Mouse (Mus musculus) heart, adult 2 months (tissue): ENCODE measurements around the gene Wfdc3. TPM values are rescaled to one million over a fixed set of nuclear protein-coding genes. Genes with fewer than 3 reads are reported as not detected.

Experiments
- DNase-seq, 2 experiments: peaks; one replicate each; pipeline ENCODE4 v3.0.0; 2021
- H3K27ac ChIP-seq: fragments of 200-600 bp; 2 replicates; pipeline ENCODE4 v1.8.1; 2022
- H3K27me3 ChIP-seq: fragments of 200-500 bp; 2 replicates; pipeline ENCODE4 v1.6.1; 2012; ENCODE audit warnings: mild to moderate bottlenecking, low read length, inconsistent platforms, mixed read lengths; ENCODE audit not compliant: control insufficient read depth, insufficient read depth
- H3K36me3 ChIP-seq: fragments of 200-500 bp; 2 replicates; pipeline ENCODE4 v1.6.1; 2012; ENCODE audit warnings: low read length, inconsistent platforms; ENCODE audit not compliant: control insufficient read depth, insufficient read depth
- H3K4me1 ChIP-seq: fragments of 200-500 bp; 2 replicates; pipeline ENCODE4 v1.6.1; 2011; ENCODE audit warnings: low read length; ENCODE audit not compliant: control insufficient read depth, insufficient read depth
- H3K4me3 ChIP-seq: fragments of 200-600 bp; 2 replicates; pipeline ENCODE4 v1.8.1; 2022
- H3K79me2 ChIP-seq: fragments of 200-500 bp; replicated peaks from 2 replicates; pipeline ENCODE4 v1.6.1; 2012; ENCODE audit warnings: mild to moderate bottlenecking, inconsistent platforms, low read length, moderate library complexity, mixed read lengths; ENCODE audit not compliant: control insufficient read depth, insufficient read depth
- H3K9ac ChIP-seq: fragments of 200-500 bp; 2 replicates; pipeline ENCODE4 v1.6.1; 2012; ENCODE audit warnings: low read depth, mild to moderate bottlenecking, control low read depth, inconsistent platforms, low read length, mixed read lengths
- CTCF ChIP-seq: fragments of 200-600 bp; IDR thresholded peaks from 2 replicates; pipeline ENCODE4 v1.8.1; 2022; ENCODE audit warnings: antibody characterized with exemption, mild to moderate bottlenecking, moderate library complexity
- EP300 ChIP-seq: fragments of 200-500 bp; IDR thresholded peaks from 2 replicates; pipeline ENCODE4 v1.6.1; 2011; ENCODE audit warnings: low read depth, low read length, control low read depth; ENCODE audit not compliant: insufficient read depth
- POLR2A ChIP-seq: fragments of 200-500 bp; IDR thresholded peaks from 2 replicates; pipeline ENCODE4 v1.6.1; 2011; ENCODE audit warnings: mild to moderate bottlenecking, low read depth, low read length, control low read depth; ENCODE audit not compliant: insufficient read depth
- WGBS: fragments of 180-500 bp; shearing (Covaris S2); methylation state at CpG from one replicate; pipeline ENCODE4 v1.1.7; 2018; 5-methylcytosine and 5-hydroxymethylcytosine counted together
- intact Hi-C: fragments of 180-260 bp; cut with DNase I; formaldehyde crosslinking; loops from one replicate; pipeline ENCODE4 v1.15.1; 2025
- polyA plus RNA-seq: library from polyadenylated mRNA; depleted of rRNA; stranded (reverse); fragments of >200 nt; gene quantifications from 2 replicates; pipeline ENCODE4 v1.2.3, GENCODE M21; 2012
- total RNA-seq, 2 experiments: library from RNA; stranded (reverse); gene quantifications; 2 replicates each; pipeline ENCODE4 v1.2.3; 2021

Wfdc3 gene
- total and polyA plus RNA-seq, 3 experiments: 0.31 TPM; not detected in 2

DNA sequence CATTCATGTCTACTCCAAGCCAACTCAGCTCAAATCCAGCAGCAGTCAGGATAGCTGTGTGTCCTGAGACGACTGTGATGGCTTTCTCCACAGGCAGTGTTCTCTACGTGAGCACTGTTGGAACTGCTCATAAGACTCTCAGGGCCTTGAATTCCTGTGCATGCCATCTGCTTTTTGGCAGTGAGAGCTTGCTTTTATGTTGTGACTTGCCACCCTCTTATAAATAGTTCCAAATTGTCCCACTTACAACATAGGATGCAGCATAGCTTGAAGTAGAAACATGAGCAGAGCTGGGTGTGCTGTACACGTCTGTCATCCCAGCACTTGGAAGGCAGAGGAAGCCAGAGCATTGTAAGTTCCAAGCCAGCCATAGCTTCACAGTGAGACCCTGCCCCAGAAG lies 20.1 kb upstream of the Wfdc3 start:
- Histone ChIP-seq H3K27me3 (no peaks in the 10 kb centered on the region), H3K27ac (no peak overlapping the region), H3K4me1 (no peaks in the 10 kb centered on the region), H3K9ac (no peak overlapping the region), H3K36me3 (no peaks in the 10 kb centered on the region), H3K79me2 (no peaks in the 10 kb centered on the region), H3K4me3 (no peak overlapping the region)
- TF ChIP-seq EP300 (no peak), CTCF (no peak), POLR2A (no peak)
- no peak for DNase-seq
- intact Hi-C loops: no loop called here
- 63% methylated on average over 3 of the region's 3 CpGs for WGBS

DNA sequence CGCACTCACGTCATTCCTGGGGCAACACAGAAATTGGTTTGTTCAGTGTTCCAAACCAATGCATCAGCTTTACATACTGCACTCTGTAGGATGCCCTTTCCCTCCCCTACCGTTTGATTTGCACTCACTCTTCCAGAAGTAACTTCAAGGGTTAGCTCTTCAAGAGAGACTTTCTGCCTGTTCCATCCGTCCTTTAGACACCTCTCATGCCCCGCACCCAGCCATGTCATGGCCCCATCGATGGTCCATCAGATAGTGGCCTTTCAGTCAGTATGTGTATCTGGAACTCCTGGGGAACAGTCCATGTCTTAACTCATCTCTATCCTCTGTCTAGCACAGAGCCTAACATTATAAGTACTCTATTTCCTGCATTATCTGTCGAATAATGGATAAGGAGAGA lies 16.9 kb upstream of the Wfdc3 start:
- WGBS: 77% methylated on average over 7 of the region's 7 CpGs
- intact Hi-C loops: no loop called here
- H3K9ac ChIP-seq: no peak overlapping the region

DNA sequence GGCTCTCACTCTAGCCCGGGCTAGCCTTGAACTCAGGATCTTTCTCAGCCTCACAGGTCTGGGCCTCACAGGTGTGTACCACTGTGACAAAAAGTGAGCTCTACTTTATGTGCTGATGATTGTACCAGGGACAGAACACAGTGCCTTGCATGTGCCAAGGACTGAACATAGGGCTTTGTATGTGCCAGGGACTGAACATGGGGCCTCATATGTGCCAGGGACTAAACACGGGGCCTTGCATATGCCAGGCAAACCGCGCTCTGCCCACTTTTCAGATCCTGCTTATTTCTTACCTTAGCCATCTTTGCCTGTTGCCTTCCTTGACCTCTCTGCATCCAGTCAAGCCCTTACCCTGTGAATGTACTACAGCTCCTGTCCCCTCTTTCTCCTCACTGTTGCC lies 16.2 kb upstream of the Wfdc3 start:
- H3K27ac ChIP-seq: no peak overlapping the region
- no peak overlapping the region for H3K9ac ChIP-seq
- H3K4me1 ChIP-seq: no peaks in the 10 kb centered on the region
- no peaks in the 10 kb centered on the region for H3K27me3 ChIP-seq
- 97% methylated on average over 4 of the region's 4 CpGs for WGBS
- DNase-seq: no peak
- TF ChIP-seq POLR2A: no peak
- TF ChIP-seq CTCF: no peak
- no peak overlapping the region for H3K4me3 ChIP-seq
- peaks cover 2% of the 10 kb centered on the region; the same call in 1 of the 2 replicates for H3K36me3 ChIP-seq
- intact Hi-C loops: no loop called here
- no peaks in the 10 kb centered on the region for H3K79me2 ChIP-seq

More for the DNA sequence above, 16.9 kb upstream of the Wfdc3 start:
- Histone ChIP-seq H3K4me3 (no peak overlapping the region), H3K79me2 (no peaks in the 10 kb centered on the region), H3K27ac (no peak overlapping the region), H3K4me1 (no peaks in the 10 kb centered on the region), H3K36me3 (peaks cover 2% of the 10 kb centered on the region; the same call in 1 of the 2 replicates), H3K27me3 (no peaks in the 10 kb centered on the region)
- TF ChIP-seq EP300 (no peak), CTCF (no peak), POLR2A (0 out of 2 replicates have a peak, but pooled peaks have one; percentile 10)
- DNase-seq: no peak

DNA sequence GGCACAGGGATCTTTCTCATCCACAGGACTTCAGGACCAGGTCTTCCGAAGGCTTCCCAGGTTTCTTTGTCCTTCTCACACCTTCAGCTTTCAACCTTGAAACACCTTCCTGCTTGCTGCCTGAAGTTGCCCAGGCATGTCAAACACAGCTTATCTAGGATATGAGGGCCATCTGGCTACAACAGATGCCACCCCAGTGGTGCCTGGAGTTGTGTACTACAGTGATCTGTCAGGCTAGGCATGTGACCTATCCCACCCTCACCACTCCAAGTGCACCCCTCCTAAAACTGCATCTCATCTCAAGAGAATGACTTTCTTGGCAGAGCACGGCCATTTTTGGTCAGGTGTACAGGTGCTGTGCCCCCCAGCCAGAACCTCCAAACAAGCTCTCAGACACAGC lies 15.8 kb upstream of the Wfdc3 start:
- Histone ChIP-seq H3K27ac (no peak overlapping the region), H3K9ac (no peak overlapping the region), H3K4me3 (no peak overlapping the region), H3K27me3 (no peaks in the 10 kb centered on the region), H3K36me3 (peaks cover 2% of the 10 kb centered on the region; the same call in 1 of the 2 replicates), H3K4me1 (no peaks in the 10 kb centered on the region), H3K79me2 (no peaks in the 10 kb centered on the region)
- intact Hi-C loops: no loop called here
- no peak for TF ChIP-seq POLR2A
- TF ChIP-seq CTCF: no peak
- 0 out of 2 replicates have a peak, but pooled peaks have one; percentile 25 for TF ChIP-seq EP300
- no peak for DNase-seq
- 84% methylated on average over 2 of the region's 2 CpGs for WGBS

DNA sequence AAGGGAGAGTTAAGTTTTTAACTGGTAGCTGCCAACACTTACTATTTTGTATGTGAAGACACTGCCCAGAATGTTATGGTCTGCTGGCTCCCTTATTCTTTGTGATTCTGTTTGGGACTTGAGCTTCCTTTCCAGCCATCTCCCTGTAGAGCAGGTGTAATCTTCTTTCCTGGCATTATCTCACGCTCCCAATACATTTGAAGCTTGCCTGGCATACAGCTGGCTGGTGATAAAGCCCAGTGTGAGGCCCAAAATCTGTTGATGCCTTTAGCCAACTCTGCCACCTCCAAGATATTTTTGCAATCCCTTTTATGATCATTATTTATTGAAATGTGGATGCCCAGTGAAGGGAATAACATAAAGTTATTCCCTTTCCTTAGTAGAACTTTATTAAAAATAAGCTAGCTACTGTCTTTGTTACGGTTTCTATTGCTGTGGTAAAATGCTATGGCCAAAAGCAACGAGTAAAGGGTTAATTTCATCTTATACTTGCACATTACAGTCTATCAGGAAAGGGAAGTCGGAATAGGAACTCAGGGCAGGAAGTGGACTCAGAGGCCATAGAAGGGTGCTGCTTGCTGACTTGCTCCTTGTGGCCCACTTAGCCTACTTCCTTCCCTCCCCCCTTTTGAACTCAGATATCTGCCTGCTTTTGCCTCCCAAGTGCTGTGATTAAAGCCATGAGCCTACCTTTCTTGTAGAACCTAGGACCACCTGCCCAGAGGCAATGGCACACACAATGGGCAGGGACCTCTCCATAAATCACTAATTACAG lies 14.5 kb upstream of the Wfdc3 start:
- Histone ChIP-seq H3K9ac (no peak overlapping the region), H3K27ac (no peak overlapping the region), H3K4me1 (no peaks in the 10 kb centered on the region; the same call in 1 of the 2 replicates), H3K36me3 (peaks cover 8% of the 10 kb centered on the region), H3K79me2 (no peaks in the 10 kb centered on the region), H3K27me3 (no peaks in the 10 kb centered on the region), H3K4me3 (no peak overlapping the region)
- DNase-seq: no peak
- TF ChIP-seq POLR2A: no peak
- no peak for TF ChIP-seq EP300
- TF ChIP-seq CTCF: no peak
- WGBS: 64% methylated on average over 4 of the region's 4 CpGs
- intact Hi-C loops: no loop called here

DNA sequence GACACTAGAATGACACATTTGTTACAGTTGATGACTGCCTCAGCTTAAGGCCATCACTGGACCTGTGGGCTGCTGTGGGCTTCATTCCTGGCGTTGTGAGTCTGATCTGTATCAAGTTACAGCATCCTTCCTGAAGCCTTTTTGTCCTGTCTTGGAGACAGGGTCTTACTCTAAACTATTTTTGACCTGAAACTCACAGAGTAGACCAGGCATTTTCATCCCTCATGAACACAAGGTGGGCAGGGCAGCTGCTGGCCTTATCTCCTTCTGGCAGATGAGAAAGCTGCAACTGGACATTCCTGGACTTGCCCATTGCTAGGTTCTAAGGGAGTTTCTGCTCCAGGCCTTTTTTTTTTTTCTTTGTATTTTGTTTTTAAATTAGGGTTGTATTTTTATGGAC lies 13.0 kb upstream of the Wfdc3 start:
- H3K27me3 ChIP-seq: no peaks in the 10 kb centered on the region
- no peak for DNase-seq
- no peak overlapping the region for H3K27ac ChIP-seq
- no peak for TF ChIP-seq EP300
- TF ChIP-seq CTCF: no peak
- TF ChIP-seq POLR2A: no peak
- no peak overlapping the region for H3K9ac ChIP-seq
- no peak overlapping the region for H3K4me3 ChIP-seq
- H3K36me3 ChIP-seq: peaks cover 17% of the 10 kb centered on the region
- intact Hi-C loops: no loop called here
- peaks cover 1% of the 10 kb centered on the region; the same call in 1 of the 2 replicates for H3K4me1 ChIP-seq
- H3K79me2 ChIP-seq: no peaks in the 10 kb centered on the region
- 63% methylated on average over 1 of the region's 1 CpGs for WGBS
